Mouse (Mus musculus) left cerebral cortex, postnatal 14 days (tissue): ENCODE data around the gene Sh3kbp1. TPM values are rescaled to one million over a fixed set of nuclear protein-coding genes. Genes with fewer than 3 reads are reported as not detected.

Experiments
- DNase-seq, 2 experiments: peaks; one replicate each; pipeline ENCODE4 v3.0.0; 2021 to 2022; ENCODE audit warnings: low spot score in 2 of 2, mixed read lengths in 1 of 2
- intact Hi-C: fragments of 180-260 bp; cut with DNase I; formaldehyde crosslinking; loops from one replicate; pipeline ENCODE4 v1.15.1; 2025
- total RNA-seq, 2 experiments: library from RNA; stranded (reverse); gene quantifications; 2 replicates each; pipeline ENCODE4 v1.2.3; 2021

Sh3kbp1 gene
- total RNA-seq, 2 experiments from 2014 or later, result 49.4 to 59.4 TPM

GRCm38 (mm10) chrX:159898110-159898509 lies 271.0 kb downstream of the Sh3kbp1 start:
- no peak for DNase-seq
- intact Hi-C loops, result no loop called here

GRCm38 (mm10) chrX:159899121-159899520 lies 272.0 kb downstream of the Sh3kbp1 start:
- DNase-seq, result no peak
- intact Hi-C loops, result no loop called here

- intact Hi-C loops, result no loop called here
- DNase-seq, result no peak
These were observed 276.3 kb downstream of the Sh3kbp1 start for GRCm38 (mm10) chrX:159903421-159903820.

GRCm38 (mm10) chrX:159907703-159908102 lies 280.6 kb downstream of the Sh3kbp1 start:
- intact Hi-C loops, result no loop called here
- no peak for DNase-seq

GRCm38 (mm10) chrX:159909446-159910277 lies 282.6 kb downstream of the Sh3kbp1 start:
- intact Hi-C loops, result loop anchor here (5.0 kb wide), 1 partner anchor 282 kb away; the partner anchor contains the start of gene Sh3kbp1
- no peak for DNase-seq

- DNase-seq, result no peak
- intact Hi-C loops, result loop anchor here (5.0 kb wide), 1 partner anchor 283 kb away; the partner anchor contains the start of gene Sh3kbp1
These were observed 283.5 kb downstream of the Sh3kbp1 start for GRCm38 (mm10) chrX:159910600-159910999.

- intact Hi-C loops, result loop anchor here (5.0 kb wide), 1 partner anchor 284 kb away; the partner anchor contains the start of gene Sh3kbp1
- DNase-seq, result no peak
These were observed 284.5 kb downstream of the Sh3kbp1 start for GRCm38 (mm10) chrX:159911613-159912012.

GRCm38 (mm10) chrX:159912061-159912460 lies 285.0 kb downstream of the Sh3kbp1 start:
- intact Hi-C loops, result loop anchor here (5.0 kb wide), 1 partner anchor 285 kb away; the partner anchor contains the start of gene Sh3kbp1

GRCm38 (mm10) chrX:159913489-159913888 lies 286.4 kb downstream of the Sh3kbp1 start:
- intact Hi-C loops, result loop anchor here (5.0 kb wide), 1 partner anchor 286 kb away; the partner anchor contains the start of gene Sh3kbp1
- no peak for DNase-seq

More at GRCm38 (mm10) chrX:159912061-159912460, 285.0 kb downstream of the Sh3kbp1 start:
- DNase-seq, result no peak

GRCm38 (mm10) chrX:159915125-159915524 lies 288.1 kb downstream of the Sh3kbp1 start:
- no peak for DNase-seq

GRCm38 (mm10) chrX:159924759-159925158 lies 297.7 kb downstream of the Sh3kbp1 start:
- intact Hi-C loops, result no loop called here
- no peak for DNase-seq

More at GRCm38 (mm10) chrX:159915125-159915524, 288.1 kb downstream of the Sh3kbp1 start:
- intact Hi-C loops, result no loop called here

GRCm38 (mm10) chrX:159928165-159928564 lies 301.1 kb downstream of the Sh3kbp1 start:
- no peak for DNase-seq
- intact Hi-C loops, result no loop called here

- DNase-seq, result no peak
- intact Hi-C loops, result no loop called here
These were observed 301.8 kb downstream of the Sh3kbp1 start for GRCm38 (mm10) chrX:159928834-159929233.

GRCm38 (mm10) chrX:159932027-159932426 lies 305.0 kb downstream of the Sh3kbp1 start:
- intact Hi-C loops, result no loop called here
- peak; percentile 5 to 17 for DNase-seq

- intact Hi-C loops, result no loop called here
- no peak for DNase-seq
These were observed 315.5 kb downstream of the Sh3kbp1 start for GRCm38 (mm10) chrX:159942569-159942968.

GRCm38 (mm10) chrX:159943586-159943985 lies 316.5 kb downstream of the Sh3kbp1 start:
- intact Hi-C loops, result no loop called here
- DNase-seq, result no peak

- intact Hi-C loops, result no loop called here
- no peak for DNase-seq
These were observed 326.7 kb downstream of the Sh3kbp1 start for GRCm38 (mm10) chrX:159953546-159954429.

- DNase-seq, result no peak
- intact Hi-C loops, result no loop called here
These were observed 327.3 kb downstream of the Sh3kbp1 start for GRCm38 (mm10) chrX:159954430-159954779.

GRCm38 (mm10) chrX:159955433-159955832 lies 328.4 kb downstream of the Sh3kbp1 start:
- intact Hi-C loops, result no loop called here
- DNase-seq, result no peak

GRCm38 (mm10) chrX:159961385-159961784 lies 334.3 kb downstream of the Sh3kbp1 start:
- intact Hi-C loops, result loop anchor here (5.0 to 10.0 kb wide), 2 partner anchors 207 to 429 kb away; no protein-coding TSS in a partner anchor
- DNase-seq, result no peak
